Mouse (Mus musculus) gastrocnemius, adult 8-10 months (tissue): Measurements from ENCODE around the gene Peak1. TPM values are rescaled to one million over a fixed set of nuclear protein-coding genes. Genes with fewer than 3 reads are reported as not detected.

ENCODE experiments used
- DNase-seq, 2 experiments: peaks; one replicate each; pipeline ENCODE4 v3.0.0; 2022; ENCODE audit warnings: low spot score in 2 of 2
- total RNA-seq, 4 experiments: library from RNA; stranded (reverse); gene quantifications; 2 replicates each; pipeline ENCODE4 v1.2.4; 2022

Gene Peak1
- total RNA-seq, 4 experiments from 2014 or later, result 12.1 to 14.3 (median 13.2) TPM

GRCm38 (mm10) chr9:56415935-56416607 is 1.8 kb downstream of the Peak1 start:
- no peak for DNase-seq

GRCm38 (mm10) chr9:56415393-56415792 is 2.5 kb downstream of the Peak1 start:
- DNase-seq, result no peak

GRCm38 (mm10) chr9:56414322-56414721 is 3.5 kb downstream of the Peak1 start:
- DNase-seq, result no peak

DNA sequence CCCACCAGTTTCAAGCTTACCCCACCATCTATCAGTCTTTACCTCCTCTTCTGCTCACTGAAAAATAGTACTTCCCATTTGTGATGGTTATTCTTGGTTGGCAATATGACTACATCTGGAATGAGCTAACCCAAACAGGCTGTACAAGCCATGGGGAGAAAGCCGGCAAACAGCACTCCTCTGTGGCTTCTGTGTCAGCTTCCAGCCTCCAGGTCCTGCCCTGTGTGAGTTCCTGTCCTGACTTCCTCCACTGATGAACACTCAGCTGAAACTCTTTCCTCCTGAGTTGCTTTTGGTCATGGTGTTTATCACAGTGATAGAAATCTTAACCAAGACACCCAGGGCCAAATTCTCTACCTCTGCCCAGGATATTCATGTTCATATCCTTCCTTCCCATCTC is 5.2 kb downstream of the Peak1 start:
- no peak for DNase-seq

DNA sequence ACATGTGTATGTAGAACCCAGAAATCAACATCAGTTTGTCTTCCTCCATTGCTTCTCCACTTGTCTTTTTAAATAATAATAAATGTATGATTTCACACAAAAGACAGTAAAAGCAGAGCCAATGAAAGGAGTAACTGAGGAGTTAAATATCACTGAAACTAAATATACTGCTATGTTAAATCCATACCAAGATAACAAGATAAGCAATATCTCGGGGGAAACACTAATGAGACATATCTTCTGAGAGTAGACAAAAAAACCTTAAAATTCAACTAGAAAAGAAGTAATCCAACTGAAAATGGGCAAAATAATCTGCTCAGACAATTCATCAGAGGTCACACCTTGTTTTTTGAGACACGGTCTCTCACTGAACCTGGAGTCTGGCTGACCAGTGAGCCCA is 7.9 kb downstream of the Peak1 start:
- DNase-seq, result no peak

GRCm38 (mm10) chr9:56404619-56405018 is 13.2 kb downstream of the Peak1 start:
- no peak for DNase-seq

DNA sequence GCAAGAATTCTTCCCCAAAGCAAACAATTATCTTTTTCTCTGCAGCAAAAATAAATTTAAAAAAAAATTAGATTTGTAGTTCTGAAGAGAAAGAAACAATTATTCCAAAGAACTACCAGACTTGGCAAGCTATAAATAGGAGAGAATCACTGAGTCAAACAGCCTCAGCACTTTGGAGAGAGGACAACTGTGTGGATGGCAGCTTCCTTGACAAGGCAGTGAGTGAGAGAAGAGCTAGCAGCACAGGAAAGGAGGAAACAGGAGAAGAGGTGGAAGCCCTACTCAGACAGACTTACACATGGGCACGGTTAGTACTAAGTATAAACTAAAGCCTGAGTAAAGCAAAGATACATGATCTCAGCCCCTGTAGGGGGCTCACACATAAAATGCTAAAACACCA is 21.6 kb downstream of the Peak1 start:
- no peak for DNase-seq

- DNase-seq, result no peak
These were observed 25.0 kb downstream of the Peak1 start for GRCm38 (mm10) chr9:56392857-56393256.

- DNase-seq, result no peak
These were observed 35.1 kb downstream of the Peak1 start for GRCm38 (mm10) chr9:56382786-56383185.

GRCm38 (mm10) chr9:56374401-56374800 is 43.5 kb downstream of the Peak1 start:
- DNase-seq, result no peak

- DNase-seq, result no peak
These were observed 47.2 kb downstream of the Peak1 start for GRCm38 (mm10) chr9:56370710-56371109.

- DNase-seq, result no peak
These were observed 49.1 kb downstream of the Peak1 start for GRCm38 (mm10) chr9:56368814-56369213.

- no peak for DNase-seq
These were observed 54.6 kb downstream of the Peak1 start for GRCm38 (mm10) chr9:56363306-56363705.

- no peak for DNase-seq
These were observed 58.6 kb downstream of the Peak1 start for GRCm38 (mm10) chr9:56359261-56359660.

- no peak for DNase-seq
These were observed 62.7 kb downstream of the Peak1 start for GRCm38 (mm10) chr9:56355186-56355585.

DNA sequence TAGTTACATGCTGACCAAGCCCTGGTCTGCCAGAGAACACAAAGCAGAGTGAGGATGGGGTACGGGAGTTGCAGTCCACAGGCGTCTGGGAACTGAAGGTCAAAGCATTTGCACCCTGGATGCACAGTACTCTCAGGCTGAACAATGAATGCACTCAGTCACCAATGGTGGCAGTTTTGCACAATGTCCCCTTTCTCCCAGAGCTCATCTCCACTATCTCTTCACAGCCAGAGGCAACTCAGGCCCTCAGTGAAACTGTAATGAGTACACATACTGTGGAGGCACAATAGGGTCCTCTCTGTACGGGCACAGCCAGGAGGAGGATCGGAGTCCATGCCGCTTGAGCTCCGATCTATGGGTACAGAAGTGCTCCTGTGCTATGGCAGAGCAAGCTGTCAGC is 71.5 kb downstream of the Peak1 start:
- no peak for DNase-seq

DNA sequence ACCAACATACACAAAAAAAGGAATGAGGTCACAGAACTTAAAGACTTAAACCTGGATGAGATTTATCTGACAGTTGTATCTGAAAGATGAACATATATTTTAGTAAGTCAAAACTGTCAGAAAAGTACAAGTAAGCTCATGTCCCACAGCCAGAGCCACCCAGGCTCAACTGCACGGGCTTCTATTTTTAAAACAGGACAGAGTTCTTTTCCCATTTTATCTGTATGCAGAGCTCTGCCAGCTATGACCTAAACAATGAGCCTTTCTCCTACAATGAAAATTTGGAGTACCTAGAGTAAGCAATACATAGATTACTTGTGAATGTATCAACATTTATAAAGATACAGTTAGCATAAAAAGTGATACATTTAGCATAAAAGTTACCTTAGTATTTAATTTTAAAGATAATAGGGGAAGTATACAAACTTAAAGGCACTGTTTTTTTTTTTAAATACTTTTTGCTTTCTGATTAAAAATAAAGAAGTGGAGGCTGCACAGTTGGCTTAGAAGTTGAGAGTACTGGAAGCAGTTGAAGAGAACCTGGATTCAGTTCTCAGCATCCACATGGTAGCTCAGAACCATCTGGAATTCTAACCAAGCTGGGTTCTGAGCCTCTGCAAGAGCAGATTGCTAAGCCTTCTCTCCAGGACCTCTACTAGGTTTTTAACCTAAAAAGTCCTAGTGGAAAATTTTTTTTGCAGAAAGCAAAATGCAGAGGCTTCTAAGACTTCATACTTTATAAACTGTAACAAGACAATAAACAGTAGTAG is 78.3 kb downstream of the Peak1 start:
- no peak for DNase-seq

- no peak for DNase-seq
These were observed 83.5 kb downstream of the Peak1 start for GRCm38 (mm10) chr9:56334363-56334762.

- no peak for DNase-seq
These were observed 85.1 kb downstream of the Peak1 start for GRCm38 (mm10) chr9:56332774-56333173.

- DNase-seq, result no peak
These were observed 91.3 kb downstream of the Peak1 start for GRCm38 (mm10) chr9:56326511-56327005.

- DNase-seq, result no peak
These were observed 92.1 kb downstream of the Peak1 start for GRCm38 (mm10) chr9:56325725-56326124.

DNA sequence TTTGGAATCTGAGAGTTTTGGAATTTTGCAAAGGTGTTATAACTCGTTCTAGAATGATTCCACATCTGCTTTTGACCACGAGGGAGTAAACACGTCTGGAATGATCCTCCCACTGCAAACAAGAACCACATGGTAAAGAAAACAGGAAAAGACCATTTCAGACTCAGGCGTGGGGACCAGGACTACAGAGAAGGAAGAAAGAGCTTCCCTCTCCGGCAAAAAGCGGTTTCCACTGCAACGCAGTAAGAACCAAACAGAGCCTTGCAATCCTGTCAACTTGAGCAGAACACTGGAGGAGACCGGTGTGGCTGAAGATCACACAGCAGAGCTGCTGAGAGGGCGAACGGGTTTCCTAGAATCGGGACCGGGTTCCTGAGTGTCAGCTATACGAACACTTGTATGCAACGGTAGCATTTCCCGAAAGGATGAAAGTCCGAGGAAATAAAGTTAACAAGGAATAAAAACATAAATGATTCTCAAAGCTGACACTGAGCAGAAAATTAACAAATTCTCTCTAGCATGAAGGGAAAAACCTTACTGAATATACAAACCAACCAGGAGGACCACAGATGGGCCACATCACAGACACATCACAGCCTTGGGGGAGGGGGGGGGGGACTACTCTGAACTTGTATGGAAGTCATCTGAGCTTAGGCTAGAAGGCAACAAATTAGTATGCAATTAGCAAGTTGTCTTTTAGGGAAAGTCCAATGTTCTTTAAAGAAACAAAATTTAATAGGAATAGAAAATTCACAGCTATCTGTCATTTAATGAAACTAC is 93.1 kb downstream of the Peak1 start:
- no peak for DNase-seq
